Mouse (Mus musculus) cerebellum, adult 2 months (tissue): ENCODE data around the gene Olfr1009.

Experiments
- CTCF ChIP-seq: fragments of 200-500 bp; IDR thresholded peaks from 2 replicates; pipeline ENCODE4 v1.5.1; 2011; ENCODE audit warnings: low read depth, mild to moderate bottlenecking, control low read depth, low read length, moderate library complexity, borderline replicate concordance; ENCODE audit not compliant: insufficient read depth
- POLR2A ChIP-seq: fragments of 200-500 bp; IDR thresholded peaks from 2 replicates; pipeline ENCODE4 v1.6.1; 2011; ENCODE audit warnings: low read length, control low read depth, borderline replicate concordance; ENCODE audit not compliant: insufficient read depth

DNA sequence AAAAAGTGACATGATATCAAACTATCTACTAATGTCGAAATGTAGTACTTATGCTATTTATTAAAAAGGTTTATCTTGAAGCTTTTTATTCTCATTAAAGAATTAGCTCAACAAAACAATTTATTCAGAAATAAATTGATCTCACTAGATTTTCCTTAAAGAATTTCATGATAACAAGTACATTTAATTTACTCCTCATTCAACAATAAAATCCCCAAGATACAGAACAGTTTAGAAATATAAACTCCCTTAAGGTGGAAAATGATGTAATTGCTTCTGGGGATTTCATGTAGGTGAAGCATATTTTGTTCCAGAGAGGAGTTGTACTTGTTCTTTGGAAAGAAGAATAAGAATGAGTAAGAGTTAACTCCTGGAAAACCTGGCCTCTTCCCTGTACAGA, at the start of gene Olfr1009:
- no peak for TF ChIP-seq CTCF
- TF ChIP-seq POLR2A: no peak
